Mouse (Mus musculus) embryo, embryonic 11 days (tissue): ENCODE measurements at regions not wholly inside any gene's neighbourhood (a gene's known extent, or its start where the extent isn't known, plus 50 kb on each side); places are given as distances from the start of the nearest gene placed in this dataset.
A peak's percentile ranks its signal among the peaks of the same experiment; 100 is the strongest.
"Not testable (repeated sequence)": the region's sequence is repeated elsewhere in the genome, so short reads cannot be mapped to it uniquely, and the experiment has no call there.

Experiments
- DNase-seq: peaks from one replicate; pipeline ENCODE4 v3.0.0-alpha.2; 2015

GRCm38 (mm10) chr12:98144464-98144863 lies 114.8 kb downstream of the Galc start:
- DNase-seq = no peak

- no peak for DNase-seq
These were observed 116.1 kb downstream of the Galc start for GRCm38 (mm10) chr12:98143170-98143569.

- DNase-seq = not testable (repeated sequence)
These were observed 119.4 kb downstream of the Galc start for GRCm38 (mm10) chr12:98139906-98140305.

GRCm38 (mm10) chr12:98131276-98131675 lies 128.0 kb downstream of the Galc start:
- DNase-seq = no peak

- no peak for DNase-seq
These were observed 135.7 kb downstream of the Galc start for GRCm38 (mm10) chr12:98123541-98123940.

GRCm38 (mm10) chr12:98108039-98108438 lies 151.2 kb downstream of the Galc start:
- DNase-seq = peak; percentile 62

GRCm38 (mm10) chr12:98106789-98107684 lies 152.2 kb downstream of the Galc start:
- DNase-seq = peak; percentile 3

- DNase-seq = peak; percentile 7
These were observed 153.0 kb downstream of the Galc start for GRCm38 (mm10) chr12:98106151-98106788.

- no peak for DNase-seq
These were observed 153.5 kb downstream of the Galc start for GRCm38 (mm10) chr12:98105749-98106148.

GRCm38 (mm10) chr12:98090171-98090570 lies 169.1 kb downstream of the Galc start:
- DNase-seq = no peak

GRCm38 (mm10) chr12:98078351-98078750 lies 180.9 kb downstream of the Galc start:
- no peak for DNase-seq

GRCm38 (mm10) chr12:98075580-98075979 lies 183.7 kb downstream of the Galc start:
- DNase-seq = no peak

- DNase-seq = peak; percentile 9
These were observed 190.1 kb downstream of the Galc start for GRCm38 (mm10) chr12:98069110-98069509.

GRCm38 (mm10) chr12:98059419-98060180 lies 199.7 kb downstream of the Galc start:
- no peak for DNase-seq

GRCm38 (mm10) chr12:98058977-98059376 lies 200.3 kb downstream of the Galc start:
- DNase-seq = no peak

- no peak for DNase-seq
These were observed 208.3 kb downstream of the Galc start for GRCm38 (mm10) chr12:98050934-98051333.

- DNase-seq = peak; percentile 51
These were observed 208.8 kb downstream of the Galc start for GRCm38 (mm10) chr12:98050500-98050899.

GRCm38 (mm10) chr12:98050057-98050456 lies 209.2 kb downstream of the Galc start:
- peak; percentile 48 for DNase-seq

- no peak for DNase-seq
These were observed 211.5 kb downstream of the Galc start for GRCm38 (mm10) chr12:98047765-98048164.

GRCm38 (mm10) chr12:98046459-98047440 lies 212.5 kb downstream of the Galc start:
- DNase-seq = no peak

GRCm38 (mm10) chr12:98045784-98046458 lies 213.3 kb downstream of the Galc start:
- no peak for DNase-seq
